Mouse (Mus musculus) megakaryocyte-erythroid progenitor cell, adult 5-6 weeks (primary cell): ENCODE measurements around the gene Egfr. TPM values are rescaled to one million over a fixed set of nuclear protein-coding genes. Genes with fewer than 3 reads are reported as not detected.
A peak's percentile ranks its signal among the peaks of the same experiment; 100 is the strongest.

Experiments
- ATAC-seq: replicated peaks from 2 replicates; pipeline ENCODE4 v1.8.0; 2016; ENCODE audit warnings: mild to moderate bottlenecking, inconsistent platforms; ENCODE audit not compliant: severe bottlenecking, poor library complexity, low FRiP score, low TSS enrichment
- total RNA-seq, 2 experiments: library from RNA; stranded (forward) in 1 of 2; stranded (reverse) in 1 of 2; fragments of 200-1000, 215-1000 nt in 1 of 2; fragments of >200 nt in 1 of 2; fragmentation: Nextera tagmentation in 1 of 2; gene quantifications; 2 replicates each; pipeline ENCODE4 v1.2.3; 2014 to 2017

Gene Egfr
- total RNA-seq, 2 experiments from 2014 or later, result not detected

DNA sequence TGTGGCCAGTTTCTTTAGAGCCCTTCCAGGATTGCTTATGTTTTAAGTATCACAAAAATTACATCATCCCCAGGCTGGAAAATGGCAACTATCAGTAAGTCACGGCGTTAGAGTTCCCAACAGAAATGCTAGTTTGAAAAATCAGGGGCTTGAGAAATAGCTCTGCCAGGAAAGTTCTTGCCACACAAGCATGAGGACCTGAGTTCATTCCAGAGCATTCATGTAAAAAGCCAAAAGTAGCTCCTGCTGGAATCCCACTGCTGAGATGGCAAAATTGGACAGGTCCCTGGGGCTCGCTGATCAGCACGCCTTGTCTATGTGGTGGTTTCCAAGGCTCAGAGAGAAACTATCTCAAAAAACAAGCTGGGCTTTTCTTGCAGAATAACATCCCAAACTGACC is 19.0 kb downstream of the Egfr start:
- ATAC-seq, result no peak

DNA sequence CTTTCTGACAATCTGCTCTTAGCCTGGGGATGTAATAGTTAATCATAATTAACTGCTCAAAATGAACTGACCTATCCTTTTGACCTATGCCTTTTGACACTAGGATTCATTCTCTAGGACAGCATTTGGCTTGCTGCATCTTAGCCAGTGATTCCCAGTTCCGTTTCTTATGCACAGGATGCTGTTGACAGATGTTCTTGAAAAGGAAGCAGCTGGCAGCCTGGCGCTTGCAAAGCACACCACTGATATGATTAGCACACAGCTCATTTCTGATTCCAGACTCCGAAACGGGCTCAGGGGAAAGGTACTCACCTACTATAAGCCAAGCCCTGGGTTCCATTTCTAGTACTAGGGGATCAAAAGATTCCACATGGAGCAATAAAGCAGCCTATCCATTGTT is 20.7 kb downstream of the Egfr start:
- ATAC-seq, result no peak

DNA sequence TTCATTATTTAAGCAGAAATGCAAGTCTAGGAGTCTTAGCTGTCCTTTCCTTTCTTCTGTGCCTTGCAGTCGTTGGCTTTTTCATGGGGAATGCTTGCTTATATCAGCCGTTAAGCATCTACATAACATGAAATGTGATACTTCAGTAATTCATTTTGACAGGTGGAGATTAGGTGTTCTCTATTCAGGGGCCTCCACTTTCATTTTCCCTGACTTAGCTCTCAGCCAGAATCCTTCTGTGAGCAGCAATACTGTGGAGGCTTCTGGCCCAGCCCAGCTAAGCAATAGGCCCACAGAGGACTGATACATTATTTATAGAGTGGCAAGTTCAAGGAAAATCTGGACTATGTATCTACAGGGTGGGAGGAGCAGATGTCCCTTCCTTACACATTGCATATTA is 25.0 kb downstream of the Egfr start:
- no peak for ATAC-seq

DNA sequence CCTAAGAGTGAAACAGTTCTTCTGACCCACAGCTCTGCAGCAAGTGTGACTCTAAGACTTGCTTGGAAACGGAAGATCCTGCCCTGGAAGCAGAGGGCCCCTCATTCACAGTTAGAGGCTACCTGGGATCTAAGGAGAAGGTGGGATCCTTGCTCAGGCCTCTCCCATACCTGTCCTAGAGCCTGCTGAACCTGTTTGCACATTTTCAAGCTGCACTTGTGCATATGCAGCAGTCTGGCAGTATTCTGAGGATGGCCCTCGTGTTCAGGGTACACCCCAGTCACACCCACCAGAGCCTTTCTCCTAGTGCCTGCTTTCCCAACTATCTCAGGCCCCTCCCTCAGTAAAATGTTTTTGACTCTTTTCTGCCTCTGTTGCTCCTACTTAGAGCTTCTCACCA is 29.6 kb downstream of the Egfr start:
- ATAC-seq, result no peak

DNA sequence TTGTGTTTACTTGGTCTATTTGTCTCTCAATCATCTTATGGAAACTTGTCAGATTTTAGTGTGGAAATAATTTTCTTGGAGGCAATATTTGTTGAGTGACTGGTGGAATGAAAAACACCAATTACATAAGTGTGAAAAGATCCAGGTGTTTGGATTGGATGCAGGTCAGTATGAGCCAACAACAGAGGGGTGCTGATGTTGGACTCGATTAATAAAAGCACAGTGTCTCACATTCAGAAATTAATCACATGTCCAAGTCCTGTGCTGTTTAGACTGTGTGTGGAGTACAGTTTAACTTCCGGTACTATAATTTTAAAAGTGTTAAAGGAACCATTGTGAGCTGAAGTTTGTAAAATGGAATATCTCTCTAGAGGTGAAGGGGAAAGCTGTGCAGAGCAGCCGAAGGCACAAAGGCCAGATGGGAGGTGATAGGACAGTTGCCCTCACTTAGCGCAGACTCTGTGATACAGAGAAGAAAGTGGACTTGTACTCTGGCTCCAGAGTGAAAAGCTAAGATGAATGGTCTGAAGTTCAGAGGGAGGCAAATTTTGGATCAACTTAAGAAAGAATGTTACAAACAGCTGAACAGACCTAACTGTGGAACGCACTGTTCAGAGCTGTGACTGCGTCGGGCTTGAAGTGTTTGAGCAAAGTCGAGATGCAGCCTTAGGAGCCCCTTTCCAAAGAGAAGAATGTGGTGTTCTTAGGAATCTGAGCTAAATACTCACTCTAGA is 32.1 kb downstream of the Egfr start:
- ATAC-seq, result no peak

DNA sequence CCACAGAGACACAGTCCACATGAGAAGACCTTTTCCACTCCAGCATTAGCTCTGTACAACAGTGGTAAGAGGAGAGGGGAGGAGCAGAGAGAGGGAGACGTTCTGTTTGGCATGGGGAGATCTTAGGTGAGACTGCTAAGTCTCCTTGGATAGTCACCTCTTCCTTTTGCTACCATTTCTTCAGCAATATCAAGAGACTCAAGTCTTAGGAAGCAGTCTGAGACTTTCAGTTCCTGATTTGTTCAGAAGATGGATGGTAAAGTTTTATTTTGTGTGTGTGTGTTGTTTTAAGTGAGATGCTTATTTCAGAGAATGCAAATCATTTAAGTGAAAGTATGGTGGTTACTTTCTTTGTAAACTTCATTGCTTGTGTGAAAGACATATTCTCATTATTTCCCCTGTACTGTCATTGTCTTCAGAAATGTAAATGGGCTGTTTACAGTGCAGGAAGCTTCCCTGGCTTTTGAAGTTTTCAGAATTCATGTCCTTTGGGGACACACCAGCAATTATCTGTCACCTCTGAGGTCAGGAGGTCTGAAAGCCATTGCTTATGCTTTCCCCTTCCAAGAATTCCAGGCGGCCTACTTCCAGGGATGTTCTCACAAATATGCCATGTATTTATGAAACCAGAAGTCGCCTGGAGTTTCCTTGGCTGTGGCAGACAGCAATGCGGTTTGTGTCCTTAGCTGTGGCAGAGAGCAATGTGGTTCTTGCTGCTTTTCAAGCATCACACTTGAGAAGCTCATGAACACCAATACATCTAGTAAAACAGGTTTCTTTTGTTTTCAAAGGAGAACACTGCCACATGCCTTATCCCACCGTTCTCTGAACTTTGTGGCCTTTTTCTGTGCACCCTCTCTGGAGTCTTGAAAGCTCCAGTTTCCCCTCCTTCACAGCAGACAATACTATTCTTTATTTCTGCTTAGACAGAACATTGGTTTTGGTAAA is 40.9 kb downstream of the Egfr start:
- no peak for ATAC-seq

DNA sequence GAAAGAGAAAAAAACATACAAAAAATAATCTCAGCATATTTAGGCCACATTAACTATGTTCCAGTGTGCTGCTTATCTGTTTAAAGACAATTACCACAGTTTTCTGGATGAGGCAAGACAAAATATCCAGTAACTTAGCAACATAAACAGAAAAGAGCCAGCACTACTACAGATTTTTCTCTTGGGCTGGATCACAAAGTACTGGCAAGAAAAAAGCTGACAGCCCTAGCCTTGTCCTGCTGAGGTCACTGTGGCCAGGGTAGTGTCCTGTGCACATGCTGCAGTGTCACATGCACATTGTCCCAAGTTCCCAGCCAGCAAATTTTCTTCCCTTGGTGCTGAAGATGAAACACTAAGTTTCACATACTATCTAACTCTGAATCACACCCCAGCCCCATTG is 43.0 kb downstream of the Egfr start:
- ATAC-seq, result no peak

DNA sequence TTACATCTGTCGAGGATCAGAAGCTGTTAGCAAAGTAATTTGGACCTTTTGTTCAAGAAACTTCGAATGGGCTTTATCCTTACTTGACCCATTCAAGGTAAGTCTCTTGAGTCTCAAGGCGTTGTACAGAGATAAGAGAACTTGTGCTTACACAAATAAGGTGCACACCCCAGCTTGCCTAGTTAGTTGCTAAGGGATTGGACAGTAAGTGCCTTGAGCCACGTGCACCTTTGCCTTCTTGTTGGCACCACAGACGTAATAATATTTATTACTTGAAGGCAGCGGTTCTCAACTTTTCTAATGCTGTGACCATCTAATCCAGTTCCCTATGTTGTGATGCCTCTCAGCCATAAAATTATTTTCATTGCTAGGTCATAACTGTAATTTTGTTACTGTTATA is 43.5 kb downstream of the Egfr start:
- ATAC-seq, result no peak

DNA sequence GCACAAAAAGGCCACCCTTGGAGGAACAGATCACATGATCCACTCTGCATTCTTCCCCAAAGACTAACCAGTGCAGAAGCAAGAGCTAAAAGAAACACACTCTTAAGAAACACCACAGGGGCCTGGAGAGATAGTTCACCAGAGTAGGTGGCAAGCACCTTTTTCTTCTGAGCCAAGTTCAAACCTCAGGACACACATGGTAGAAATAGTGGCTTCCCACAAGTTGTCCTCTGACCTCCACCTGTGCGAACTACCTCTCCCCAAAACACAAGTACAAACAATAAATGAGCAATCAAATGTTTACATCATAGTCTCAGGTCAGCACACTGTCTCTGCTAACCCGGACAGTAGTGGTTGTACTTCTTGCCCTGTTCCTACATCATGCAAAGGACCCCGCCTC is 45.5 kb downstream of the Egfr start:
- no peak for ATAC-seq

DNA sequence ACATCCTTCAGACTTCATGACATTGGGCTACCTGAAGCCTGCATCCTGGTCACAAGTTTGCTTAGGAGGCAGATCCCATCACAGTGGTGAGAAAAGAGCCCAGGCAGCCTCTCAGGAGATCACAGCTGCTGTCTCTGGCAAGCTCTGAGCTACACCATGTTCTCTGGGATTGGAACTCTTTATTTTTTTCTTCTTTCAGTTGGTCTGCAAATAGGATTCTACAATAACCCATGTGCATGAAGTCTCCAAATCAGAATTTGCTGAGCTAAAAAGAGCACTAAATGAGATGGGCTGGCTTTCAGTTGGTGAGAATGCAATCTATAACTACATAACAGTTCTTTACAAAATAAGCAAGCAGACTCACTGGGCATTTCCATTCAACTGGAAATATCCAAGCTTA is 46.1 kb downstream of the Egfr start:
- ATAC-seq, result no peak

DNA sequence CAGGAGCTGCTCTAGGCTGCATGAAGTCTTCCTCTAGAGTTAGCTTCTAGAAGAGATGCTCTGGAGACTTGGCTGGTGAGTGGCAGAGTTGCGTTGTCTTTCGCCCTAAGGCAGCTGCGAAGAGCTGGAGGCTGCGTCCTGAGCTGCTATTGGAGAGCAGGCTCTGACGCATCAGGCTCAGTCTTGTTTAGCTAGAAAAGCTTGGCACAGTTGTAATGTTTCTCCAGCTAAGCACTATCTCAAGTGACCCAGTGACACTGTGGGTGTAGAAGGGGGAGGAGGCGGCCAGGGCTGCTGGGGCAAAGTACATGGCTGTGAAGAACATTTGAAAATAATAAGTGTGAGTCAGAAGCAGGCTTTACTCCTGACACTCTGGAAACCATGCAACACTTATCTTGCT is 48.5 kb downstream of the Egfr start:
- ATAC-seq, result no peak

DNA sequence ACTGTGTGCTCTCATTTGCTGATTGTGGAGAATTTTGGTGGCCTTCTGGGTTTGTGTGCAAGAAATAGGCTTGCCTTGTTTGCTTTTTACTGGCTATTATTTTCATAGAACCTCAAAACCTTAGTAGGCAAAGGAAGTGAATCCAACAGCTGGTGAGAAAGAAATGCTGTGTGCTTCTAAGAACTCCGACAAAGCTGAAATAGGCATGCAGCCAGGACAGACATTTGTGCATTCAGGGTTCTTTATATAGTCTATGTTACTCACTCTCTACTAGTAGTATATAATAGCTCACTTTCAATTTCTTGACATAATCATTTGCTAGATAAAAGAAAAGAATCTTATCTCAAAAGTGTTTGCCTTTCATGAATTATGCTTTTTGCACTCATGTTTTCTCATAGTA is 50.7 kb downstream of the Egfr start:
- ATAC-seq, result no peak

DNA sequence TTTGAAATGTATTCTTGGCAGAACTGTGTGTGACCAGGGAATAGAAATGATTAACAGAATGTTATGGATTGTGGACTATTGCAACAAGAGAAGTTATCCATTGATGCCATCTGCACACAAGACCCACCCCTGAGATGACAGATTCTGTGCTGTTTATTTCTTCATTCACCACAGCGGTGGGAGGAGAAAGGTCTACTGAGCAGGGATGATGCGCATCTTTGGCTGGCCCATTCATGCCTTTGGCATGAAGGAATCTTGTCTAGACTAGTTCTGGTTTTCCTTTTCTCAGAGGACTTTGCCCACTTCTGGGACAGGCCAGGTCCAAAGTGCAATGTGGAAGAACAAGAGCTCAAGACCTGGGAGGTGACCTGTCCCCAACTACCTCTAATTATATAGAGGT is 52.0 kb downstream of the Egfr start:
- no peak for ATAC-seq

DNA sequence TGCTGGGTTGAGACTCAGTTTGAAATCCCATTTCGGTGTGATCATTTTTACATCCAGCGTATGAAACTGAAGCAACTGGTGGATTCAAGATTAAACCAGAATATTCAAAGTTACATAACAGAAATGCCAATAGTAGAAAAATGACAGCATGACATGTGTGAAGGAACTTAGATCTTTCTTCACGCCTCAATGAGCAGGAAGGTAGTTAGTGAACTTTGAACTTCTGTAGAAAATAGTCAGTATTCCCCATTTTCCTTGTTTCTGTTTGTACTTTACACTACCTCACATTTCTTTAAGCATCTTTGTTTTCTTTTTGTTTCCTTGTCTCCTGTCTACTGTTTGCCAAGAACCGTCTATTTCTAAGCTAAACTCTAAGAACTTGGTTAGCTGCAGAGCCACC is 53.9 kb downstream of the Egfr start:
- no peak for ATAC-seq

DNA sequence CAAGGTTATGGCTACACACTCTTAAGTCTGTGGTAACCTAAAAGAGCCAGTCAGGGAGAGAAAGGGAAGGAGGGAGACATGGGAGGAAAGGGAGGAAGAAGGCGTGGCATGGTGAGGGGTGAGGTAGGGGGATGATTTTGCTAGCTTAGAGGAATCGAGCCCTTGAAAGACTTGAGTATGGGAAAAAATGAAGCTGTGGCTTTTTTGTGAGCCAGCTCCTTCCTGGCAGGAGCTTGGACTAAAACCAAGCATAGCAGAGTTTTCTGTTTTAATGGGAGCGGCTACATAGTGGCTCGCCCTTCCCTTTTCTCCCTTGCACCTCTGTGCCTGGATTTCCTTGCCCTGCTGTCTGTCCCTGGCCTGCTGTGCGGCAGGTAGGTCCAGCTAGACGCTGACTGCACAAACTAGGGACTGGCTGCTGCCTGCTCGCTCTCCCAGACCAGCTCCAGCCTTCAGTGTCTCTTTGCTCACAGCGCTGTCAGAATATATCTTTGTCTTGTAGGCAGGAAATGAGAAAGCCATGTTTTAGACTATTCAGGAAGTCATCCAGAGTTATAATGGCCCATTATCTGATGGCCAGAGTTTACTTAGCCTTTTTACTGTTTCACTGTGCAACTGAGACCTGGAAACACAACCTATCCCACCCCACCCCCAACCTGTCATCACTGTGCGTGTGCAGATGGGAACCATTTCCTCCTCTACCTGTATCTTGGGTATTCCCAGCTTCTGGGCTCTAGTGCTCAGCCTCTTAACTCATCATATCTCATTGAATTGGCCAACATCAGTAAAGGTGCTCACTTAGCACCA is 57.4 kb downstream of the Egfr start:
- no peak for ATAC-seq

DNA sequence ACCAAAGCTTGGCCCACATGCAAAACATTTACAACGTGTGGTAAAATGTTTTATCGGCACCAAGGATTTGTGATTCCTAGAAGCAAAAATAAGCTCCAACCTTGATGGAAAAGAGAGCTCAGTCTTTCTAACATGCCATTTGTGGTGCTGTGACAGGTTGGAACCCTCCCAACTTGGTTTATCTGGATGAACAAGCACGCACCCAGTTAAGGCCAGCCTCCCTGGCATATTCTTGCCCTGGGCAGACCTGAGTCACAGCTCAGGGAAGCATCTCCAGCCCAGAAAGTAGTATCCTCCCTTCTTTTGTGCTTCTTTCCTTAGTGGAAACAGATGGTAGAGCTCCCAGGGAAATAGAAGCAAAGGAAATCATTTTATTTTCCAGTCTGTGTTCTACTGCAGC is 58.1 kb downstream of the Egfr start:
- ATAC-seq, result no peak

DNA sequence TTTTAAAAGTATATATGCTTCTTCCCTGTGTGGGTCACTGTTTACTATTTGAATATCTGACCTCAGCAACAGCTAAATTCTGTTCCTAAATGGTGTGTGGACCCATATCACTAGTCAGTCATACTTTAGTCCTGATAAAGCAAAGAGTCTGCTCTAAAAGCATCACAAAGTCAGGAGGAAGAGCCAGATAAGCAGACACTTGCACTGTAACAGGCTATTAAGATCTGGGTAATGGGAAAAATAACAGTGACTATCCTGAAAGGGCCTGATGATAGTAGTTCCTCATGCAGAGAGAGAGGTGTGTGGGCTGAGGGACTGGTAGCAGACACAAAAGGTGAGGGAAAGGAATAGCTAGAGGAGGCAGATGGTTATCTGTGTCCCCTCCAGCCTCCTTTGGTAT is 61.3 kb downstream of the Egfr start:
- no peak for ATAC-seq

DNA sequence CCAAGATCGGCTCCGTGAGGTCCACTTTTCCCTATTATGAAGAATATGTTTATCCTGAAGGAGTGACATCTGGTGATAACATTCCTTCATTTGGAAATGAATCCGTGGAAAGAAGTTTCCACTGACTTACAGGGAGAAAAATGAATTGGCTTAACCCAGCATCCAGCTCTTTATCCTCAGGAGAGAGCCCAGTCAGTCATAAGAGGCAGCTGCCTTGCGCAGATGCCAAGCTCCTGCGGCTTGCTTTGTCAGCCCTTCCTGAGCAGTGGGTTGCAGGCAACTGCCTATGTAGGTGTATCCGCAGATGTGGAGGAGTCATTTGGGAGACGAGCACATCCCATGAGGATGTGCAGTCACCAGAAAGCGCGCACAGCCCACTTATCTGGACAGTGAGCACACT is 64.4 kb downstream of the Egfr start:
- no peak for ATAC-seq

DNA sequence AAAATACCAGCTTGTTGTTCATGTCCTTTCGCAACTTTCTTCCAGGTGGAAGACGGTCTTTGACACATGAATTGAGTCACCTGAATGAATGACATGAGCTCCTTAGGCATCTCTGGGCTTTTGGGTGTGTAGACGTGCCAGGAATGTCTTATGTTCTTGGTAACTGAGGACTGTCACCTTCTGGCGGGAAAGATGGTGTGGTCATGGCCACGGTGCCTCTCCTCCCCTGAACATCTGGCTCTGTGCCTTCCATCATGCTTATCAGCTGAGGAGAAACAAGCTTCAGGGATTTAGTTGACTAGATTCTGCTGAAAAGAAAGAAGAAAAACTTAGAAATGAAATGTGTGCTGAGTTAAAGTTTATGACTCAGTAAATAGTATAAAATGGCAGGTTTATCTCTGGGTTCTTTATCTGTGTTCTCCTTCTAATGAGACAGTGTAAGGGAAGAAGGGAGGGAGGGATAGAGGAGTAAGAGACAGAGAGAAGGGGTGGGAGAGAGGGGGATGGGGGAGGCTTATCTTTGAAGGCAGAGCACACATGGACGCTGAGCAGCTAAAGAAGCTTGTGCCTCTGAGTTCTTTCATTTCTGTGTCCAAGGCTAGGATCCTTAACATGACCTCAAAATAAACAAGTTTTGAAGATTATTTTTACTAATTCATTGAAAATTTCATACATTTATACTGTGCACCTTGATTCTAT is 65.5 kb downstream of the Egfr start:
- ATAC-seq, result 0 out of 2 replicates have a peak, but pooled peaks have one; percentile 20

DNA sequence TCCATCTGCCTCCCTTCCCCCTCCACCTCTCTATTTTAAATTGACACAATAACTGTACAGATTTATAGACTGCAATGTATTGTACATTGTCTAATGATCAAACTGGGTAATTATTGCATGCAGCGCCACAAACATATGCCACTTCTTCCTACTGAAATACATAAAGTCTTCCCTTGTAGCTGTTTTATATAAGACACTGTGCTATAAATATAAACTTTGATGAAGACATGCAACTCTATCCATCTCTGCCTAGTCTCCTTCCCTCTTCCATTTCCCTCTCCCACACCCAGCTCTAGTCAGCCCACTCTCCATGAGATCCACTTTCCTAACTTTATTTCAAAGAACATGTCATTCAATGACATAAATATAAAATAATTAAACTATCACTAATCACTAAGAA is 67.4 kb downstream of the Egfr start:
- ATAC-seq, result no peak
